Mouse (Mus musculus) regulatory T cell (primary cell): Measurements from ENCODE around the gene Tssk6.
"Not testable (repeated sequence)": the region's sequence is repeated elsewhere in the genome, so short reads cannot be mapped to it uniquely, and the experiment has no call there.

Experiments
- in situ Hi-C: fragments of 300-600 bp; cut with MboI, MseI; formaldehyde crosslinking; loops from one replicate; pipeline ENCODE4 v1.15.1; 2025; ENCODE audit warnings: high pct_unique_total_duplicates

The Tssk6 gene

DNA sequence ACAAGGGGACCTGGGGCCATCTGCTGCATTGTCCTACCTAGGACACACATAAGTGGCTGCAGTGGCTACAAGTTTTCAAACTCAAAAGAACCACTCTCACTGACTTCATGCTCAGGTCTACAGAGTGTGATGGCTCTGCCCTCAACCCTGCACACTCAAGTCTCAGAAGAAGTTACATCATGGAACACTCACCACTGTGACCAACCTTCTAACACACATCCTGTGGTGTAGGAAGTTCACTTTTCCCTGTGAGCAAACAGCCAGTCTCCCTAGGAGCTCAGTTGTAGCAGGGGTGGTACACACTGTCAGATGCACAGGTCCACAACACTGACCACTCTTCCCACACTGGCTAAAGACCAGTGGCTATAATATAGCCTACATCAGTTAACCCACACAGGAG is 16.5 kb downstream of the Tssk6 start:
- in situ Hi-C loops: no loop called here

GRCm38 (mm10) chr8:69919010-69919409 is 17.0 kb downstream of the Tssk6 start:
- in situ Hi-C loops: no loop called here

- in situ Hi-C loops: loop anchor here (10.0 kb wide), 1 partner anchor 245 kb away; no protein-coding TSS in a partner anchor
Measured at GRCm38 (mm10) chr8:69919876-69920662, 18.1 kb downstream of the Tssk6 start.

GRCm38 (mm10) chr8:69921141-69921540 is 19.2 kb downstream of the Tssk6 start:
- in situ Hi-C loops: loop anchor here (10.0 kb wide), 1 partner anchor 244 kb away; no protein-coding TSS in a partner anchor

DNA sequence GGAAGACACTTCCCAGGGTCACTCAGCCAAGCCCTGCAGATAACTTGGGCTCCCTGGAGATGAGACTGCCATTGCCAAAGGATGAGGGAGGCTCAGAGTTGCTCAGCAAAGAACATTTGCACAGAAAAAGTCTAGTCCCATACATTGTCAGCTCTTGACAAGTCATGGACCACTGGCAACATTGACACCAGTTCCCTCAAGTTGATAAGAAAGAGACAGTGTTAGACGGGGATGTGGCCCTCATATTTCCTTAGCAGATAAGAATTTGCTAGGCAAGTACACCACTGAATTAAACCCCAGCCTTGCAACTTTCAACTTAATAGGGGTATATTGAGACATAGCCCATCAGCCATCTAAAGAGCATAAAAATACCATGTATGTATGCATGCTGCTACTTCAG is 22.0 kb downstream of the Tssk6 start:
- in situ Hi-C loops: loop anchor here (10.0 kb wide), 1 partner anchor 241 kb away; no protein-coding TSS in a partner anchor

GRCm38 (mm10) chr8:69926901-69927300 is 24.9 kb downstream of the Tssk6 start:
- in situ Hi-C loops: loop anchor here (5.0 to 10.0 kb wide), 2 partner anchors 75 to 238 kb away; no protein-coding TSS in a partner anchor

GRCm38 (mm10) chr8:69933811-69934210 is 31.8 kb downstream of the Tssk6 start:
- in situ Hi-C loops: no loop called here

GRCm38 (mm10) chr8:69934582-69934981 is 32.6 kb downstream of the Tssk6 start:
- in situ Hi-C loops: no loop called here

DNA sequence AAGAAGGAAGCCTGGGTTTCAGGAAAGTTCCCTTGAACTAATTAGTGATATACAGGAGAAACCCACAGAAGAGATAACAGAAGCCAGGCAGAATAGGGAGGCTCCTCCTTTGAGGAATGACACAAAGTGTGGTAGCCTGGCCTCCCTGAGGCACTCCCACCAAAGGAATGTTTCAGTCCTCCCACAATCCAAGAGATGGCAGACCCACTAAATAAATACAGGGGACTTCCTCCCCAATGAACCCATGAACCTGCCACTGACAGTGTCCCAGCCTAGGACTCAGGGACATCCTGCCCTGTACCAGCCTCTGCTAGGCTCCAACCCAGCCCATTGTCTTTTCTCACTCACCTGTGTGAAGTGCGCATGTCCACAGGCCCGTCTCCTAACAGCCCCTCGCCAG is 33.4 kb downstream of the Tssk6 start:
- in situ Hi-C loops: no loop called here

- in situ Hi-C loops: no loop called here
Measured at GRCm38 (mm10) chr8:69936050-69936794, 34.2 kb downstream of the Tssk6 start.

GRCm38 (mm10) chr8:69937466-69937865 is 35.5 kb downstream of the Tssk6 start:
- in situ Hi-C loops: no loop called here

- in situ Hi-C loops: no loop called here
Measured at GRCm38 (mm10) chr8:69938245-69938982, 36.4 kb downstream of the Tssk6 start.

DNA sequence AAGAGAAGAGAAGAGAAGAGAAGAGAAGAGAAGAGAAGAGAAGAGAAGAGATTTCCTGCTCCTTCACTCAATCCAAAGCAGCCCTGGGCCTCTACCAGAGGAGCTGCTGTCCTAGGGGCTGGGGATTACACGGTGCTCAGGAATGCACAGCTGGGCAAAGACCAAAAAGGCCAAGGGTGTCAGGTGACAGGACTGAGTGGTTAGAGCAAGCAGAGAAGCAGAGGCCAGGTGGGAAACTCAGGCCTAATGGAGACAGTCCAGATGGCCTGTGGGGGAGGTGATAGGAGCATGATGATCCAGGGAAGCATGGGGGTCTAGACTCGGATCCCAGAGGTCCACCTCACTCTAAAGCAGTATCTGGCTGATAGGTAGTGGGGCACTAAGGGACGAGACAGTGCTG is 37.6 kb downstream of the Tssk6 start:
- in situ Hi-C loops: no loop called here

DNA sequence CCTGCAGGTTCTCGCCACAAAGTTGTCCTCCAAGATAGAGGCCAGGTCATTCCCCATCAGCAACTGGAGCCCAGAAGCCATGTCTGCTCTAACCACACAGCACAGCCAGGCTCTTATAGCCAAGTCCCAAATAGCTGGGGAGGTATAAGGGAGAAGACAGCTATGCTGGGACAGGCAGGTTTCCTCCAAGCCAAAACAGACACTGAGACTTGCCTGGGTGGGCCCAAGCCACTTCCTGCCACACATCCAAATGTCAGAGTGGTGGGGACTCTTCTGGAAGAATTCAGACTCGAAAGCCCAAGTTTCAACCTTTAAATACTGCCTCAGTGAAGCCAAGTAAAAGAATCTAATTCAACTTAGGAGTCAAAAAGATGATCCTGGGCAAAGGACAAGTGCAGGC is 38.4 kb downstream of the Tssk6 start:
- in situ Hi-C loops: no loop called here

DNA sequence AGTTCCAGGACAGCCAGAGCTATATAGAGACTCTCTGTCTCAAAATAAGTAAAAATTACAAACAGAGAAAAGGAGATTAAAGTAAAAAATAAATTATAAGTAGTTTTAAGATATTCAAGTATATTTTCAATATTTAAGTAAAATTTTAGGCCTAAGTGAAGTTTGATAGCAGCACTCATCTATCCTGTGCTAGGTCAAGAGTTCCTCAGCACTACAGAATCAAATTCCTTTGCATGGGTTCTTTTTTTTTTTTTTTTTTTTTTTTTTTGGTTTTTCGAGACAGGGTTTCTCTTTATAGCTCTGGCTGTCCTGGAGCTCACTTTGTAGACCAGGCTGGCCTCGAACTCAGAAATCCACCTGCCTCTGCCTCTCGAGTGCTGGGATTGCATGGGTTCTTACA is 40.5 kb downstream of the Tssk6 start:
- in situ Hi-C loops: not testable (repeated sequence)

- in situ Hi-C loops: no loop called here
Measured at GRCm38 (mm10) chr8:69950300-69950699, 48.3 kb downstream of the Tssk6 start.
